Mouse (Mus musculus): ENCODE measurements at regions not wholly inside any gene's neighbourhood (a gene's known extent, or its start where the extent isn't known, plus 50 kb on each side); places are given as distances from the start of the nearest gene placed in this dataset.

DNA sequence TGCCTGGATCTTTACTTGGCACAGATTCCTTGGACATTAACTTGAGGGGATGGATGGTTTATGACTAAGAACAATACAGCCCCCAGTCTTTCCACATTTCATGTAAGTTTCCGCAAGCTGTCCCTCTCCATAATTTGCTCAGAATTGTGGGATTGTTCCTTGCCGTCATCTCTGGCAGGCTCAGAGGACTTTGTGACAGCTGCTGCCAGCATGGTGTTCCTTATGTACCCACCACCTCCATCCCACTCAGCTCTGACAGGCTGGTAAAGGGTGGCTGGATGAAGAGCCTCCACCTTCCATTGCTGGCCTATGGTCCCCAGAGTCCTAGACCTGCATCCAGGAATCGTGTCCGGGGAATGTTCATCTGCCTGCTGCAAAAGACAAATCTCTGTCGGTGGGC lies 119.1 kb downstream of the Erv3 start:
- TF ChIP-seq EP300 (optimal IDR thresholded peaks at IDR 0.05) (no peak), CTCF (IDR thresholded peaks at IDR 0.05; ENCODE audit: low read depth) (no peak)

Data from stomach, postnatal 0 days (tissue).